ENCODE assay signal across 15 mouse cellular contexts in the genomic region with DNA sequence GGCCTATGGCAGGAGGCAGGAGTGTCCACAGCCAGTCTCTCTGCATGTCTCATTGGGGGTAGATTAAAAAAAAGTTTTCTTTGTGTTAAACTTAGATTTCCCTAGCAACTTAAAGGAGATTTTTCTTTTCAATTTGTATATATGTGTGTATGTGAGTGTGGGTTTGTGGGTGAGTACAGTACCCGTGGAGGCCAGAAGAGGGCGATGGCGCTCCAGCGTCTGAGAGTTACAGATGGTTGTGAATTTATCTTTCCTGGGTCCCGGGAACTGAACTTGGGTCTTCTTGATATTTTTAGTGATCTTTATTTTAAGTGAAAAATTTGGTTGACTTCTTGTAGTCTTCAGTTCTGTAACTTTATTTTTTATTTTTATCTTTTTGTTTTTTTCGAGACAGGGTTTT. TPM values are rescaled to one million over a fixed set of nuclear protein-coding genes. Genes with fewer than 3 reads are reported as not detected.
A peak's percentile ranks its signal among the peaks of the same experiment; 100 is the strongest.
DNase-seq lines count a peak whose midpoint lies in the region; ATAC-seq and TF ChIP-seq lines count a peak whose summit lies in the region.
"Had no signal": no experiment of that assay in that cellular context is flagged by ENCODE, and none has a peak within 500 bp of the region (broad histone marks: within the 10 kb centered on the region; RNA-seq: fewer than 3 reads in every experiment).

No protein-coding gene starts in this region.

- no peaks in the 10 kb centered on the region for H3K79me2 ChIP-seq in CH12.LX (replicated peaks; ENCODE audit: control insufficient read depth, extremely low read depth, insufficient read depth, poor library complexity, severe bottlenecking)

- peak; percentile 33 for TF ChIP-seq RAD21 in CH12.LX (IDR thresholded peaks at IDR 0.05; ENCODE audit: low read depth, low read length)

- WGBS in kidney, adult 2 months, result 89% methylated on average over 6 of the region's 6 CpGs
- WGBS in kidney, embryonic 16.5 days, result 86% methylated on average over 6 of the region's 6 CpGs

- no peak for DNase-seq in kidney, adult 2 months
- DNase-seq in 3T3-L1 (ENCODE audit: low read depth, low spot score), result peak; percentile 23
- no peak for DNase-seq in CH12.LX (ENCODE audit: extremely low read depth)
- no peak for DNase-seq in cerebellum, postnatal 4 days (ENCODE audit: low spot score in 2 of 2)
- no peak for DNase-seq in retina, embryonic 14.5 days (ENCODE audit: low spot score)
- DNase-seq: cerebellum, postnatal 36 days; kidney, postnatal 4 days; left cerebral cortex, postnatal 4 days; lung, postnatal 36 days; thymus, adult 2 months had no signal

- H3K36me3 ChIP-seq in kidney, adult 2 months (ENCODE audit: control insufficient read depth, insufficient read depth, low read length), result no peaks in the 10 kb centered on the region
- 0 out of 2 replicates have a peak, but pooled peaks cover 2% of the 10 kb centered on the region for H3K36me3 ChIP-seq in kidney, embryonic 16.5 days (ENCODE audit: insufficient read depth, low read length)
- H3K36me3 ChIP-seq in CH12.LX (replicated peaks in 1 of 2; ENCODE audit: control insufficient read depth in 1 of 2, insufficient read depth in 1 of 2, low read length in 1 of 2), result peaks cover 24 to 64% of the 10 kb centered on the region in 2 experiments

- no peak for ATAC-seq in kidney, embryonic 16.5 days (ENCODE audit: low FRiP score, low TSS enrichment)

- peak; percentile 35 for TF ChIP-seq CTCF in kidney, adult 2 months (conservative IDR thresholded peaks at IDR 0.05; ENCODE audit: insufficient read depth, insufficient read length, low read depth, low read length)
- TF ChIP-seq CTCF in CH12.LX (conservative IDR thresholded peaks at IDR 0.05 in 1 of 2, IDR thresholded peaks at IDR 0.05 in 1 of 2; ENCODE audit: low read depth in 2 of 2, low read length in 2 of 2), result peak; percentile 36 to 65; a peak in 3 of 4 replicates
- peak; percentile 24; the same call in 1 of the 2 replicates for TF ChIP-seq CTCF in embryonic fibroblast, embryonic 13.5 days (IDR thresholded peaks at IDR 0.05; ENCODE audit: borderline replicate concordance, insufficient read depth, low read length)

- no peak overlapping the region for H3K4me2 ChIP-seq in kidney, embryonic 16.5 days (replicated peaks; ENCODE audit: low read depth, low read length)
- no peak overlapping the region for H3K4me2 ChIP-seq in CH12.LX (ENCODE audit: insufficient read depth, low read depth, poor library complexity, severe bottlenecking)

- dilution Hi-C loops in CH12.LX (cut with MboI; ENCODE audit: extremely low pct_ligation_motif_present, extremely low pct_unique_long_range_greater_than_20kb, low sequenced_read_pairs), result no loop called here

- no peaks in the 10 kb centered on the region for H3K4me1 ChIP-seq in kidney, adult 2 months (ENCODE audit: control insufficient read depth, insufficient read depth, low read length)
- no peaks in the 10 kb centered on the region for H3K4me1 ChIP-seq in kidney, embryonic 16.5 days (ENCODE audit: insufficient read depth, low read length)
- H3K4me1 ChIP-seq in CH12.LX (ENCODE audit: control insufficient read depth in 1 of 2, insufficient read depth in 2 of 2), result peaks cover 0 to 22% of the 10 kb centered on the region in 2 experiments; a peak in 3 of 4 replicates
- H3K4me1 ChIP-seq in embryonic fibroblast, embryonic 13.5 days (ENCODE audit: control insufficient read depth, insufficient read depth, low read length), result no peaks in the 10 kb centered on the region

- no peak overlapping the region for H3K9ac ChIP-seq in kidney, embryonic 16.5 days (replicated peaks; ENCODE audit: low read length)
- H3K9ac ChIP-seq in CH12.LX (ENCODE audit: insufficient read depth, low read depth), result no peak overlapping the region

- no peak overlapping the region for H3K27ac ChIP-seq in kidney, adult 2 months (ENCODE audit: insufficient read depth, low read depth, low read length)
- no peak overlapping the region for H3K27ac ChIP-seq in kidney, embryonic 16.5 days (ENCODE audit: low read length)
- H3K27ac ChIP-seq in CH12.LX (ENCODE audit: insufficient read depth, low read depth), result no peak overlapping the region
- no peak overlapping the region for H3K27ac ChIP-seq in embryonic fibroblast, embryonic 13.5 days (ENCODE audit: insufficient read depth, low read length)

- no peaks in the 10 kb centered on the region for H3K27me3 ChIP-seq in kidney, adult 2 months (replicated peaks; ENCODE audit: control insufficient read depth, insufficient read depth, low read length)
- no peaks in the 10 kb centered on the region for H3K27me3 ChIP-seq in kidney, embryonic 16.5 days (ENCODE audit: insufficient read depth, low read length)
- no peaks in the 10 kb centered on the region for H3K27me3 ChIP-seq in CH12.LX (replicated peaks)

- TF ChIP-seq POLR2A in kidney, adult 2 months (IDR thresholded peaks at IDR 0.05; ENCODE audit: low read depth, low read length), result no peak
- TF ChIP-seq POLR2A in CH12.LX (IDR thresholded peaks at IDR 0.05; ENCODE audit: low read depth, low read length), result no peak
- no peak for TF ChIP-seq POLR2A in embryonic fibroblast, embryonic 13.5 days (IDR thresholded peaks at IDR 0.05; ENCODE audit: low read depth, low read length)

- in situ Hi-C loops in CH12.LX (cut with MboI; ENCODE audit: low pct_ligation_motif_present, low pct_unique_long_range_greater_than_20kb, low sequenced_read_pairs), result no loop called here

- no peaks in the 10 kb centered on the region for H3K9me3 ChIP-seq in kidney, embryonic 16.5 days (ENCODE audit: low read length)
- no peaks in the 10 kb centered on the region for H3K9me3 ChIP-seq in CH12.LX (replicated peaks; ENCODE audit: low read length)

- TF ChIP-seq EP300 in CH12.LX (IDR thresholded peaks at IDR 0.05; ENCODE audit: low read length), result no peak

- H3K4me3 ChIP-seq in kidney, adult 2 months (ENCODE audit: insufficient read depth, low read depth, low read length), result no peak overlapping the region
- H3K4me3 ChIP-seq in kidney, embryonic 16.5 days (ENCODE audit: low read length), result no peak overlapping the region
- no peak overlapping the region for H3K4me3 ChIP-seq in CH12.LX (replicated peaks in 1 of 3; ENCODE audit: low read depth in 2 of 3, low read length in 2 of 3, poor library complexity in 1 of 3)
- no peak overlapping the region for H3K4me3 ChIP-seq in embryonic fibroblast, embryonic 13.5 days (ENCODE audit: insufficient read depth, low read length)

TF ChIP-seq in CH12.LX, 34 proteins besides CTCF, POLR2A, EP300 and RAD21:
- TF ChIP-seq TCF12 (IDR thresholded peaks at IDR 0.05; ENCODE audit: low read depth, low read length) (no peak), SMC3 (IDR thresholded peaks at IDR 0.05; ENCODE audit: low read depth, low read length) (peak; percentile 26; the same call in 1 of the 2 replicates)

RNA-seq across cellular contexts. Expression of a gene that starts 7.4 kb away (rescaled TPM):
- 13.4 and 14.9 TPM in 2 replicates for polyA plus RNA-seq in kidney, adult 2 months (2012; rRNA removed)
- polyA plus RNA-seq in kidney, embryonic 16.5 days (2015; fragmentation: Nextera tagmentation; extraction: Ambion mirVana), result 43.9 and 47.9 TPM in 2 replicates
- total RNA-seq in CH12.LX (2012; rRNA removed) (56.4 and 62.0 TPM in 2 replicates), CH12.LX (2014; rRNA removed) (79.3 and 91.7 TPM in 2 replicates)
- polyA plus RNA-seq in CH12.LX (2012; ENCODE audit: insufficient read length, low read depth), result 67.5 and 88.5 TPM in 2 replicates
- polyA plus RNA-seq in embryonic fibroblast, embryonic 13.5 days (2011; ENCODE audit: insufficient read length, low read depth, missing spikeins), result 73.2 and 85.7 TPM in 2 replicates

RNA-seq across cellular contexts. Expression of a gene that starts 53.1 kb away (rescaled TPM):
- polyA plus RNA-seq in kidney, adult 2 months (2012; rRNA removed), result 2.0 and 3.3 TPM in 2 replicates
- polyA plus RNA-seq in kidney, embryonic 16.5 days (2015; fragmentation: Nextera tagmentation; extraction: Ambion mirVana), result 3.7 and 5.9 TPM in 2 replicates
- total RNA-seq in CH12.LX (2012; rRNA removed) (0.13 and 0.50 TPM in 2 replicates), CH12.LX (2014; rRNA removed) (0.39 and 0.79 TPM in 2 replicates)
- polyA plus RNA-seq in CH12.LX (2012; ENCODE audit: insufficient read length, low read depth), result 0.12 and 0.23 TPM in 2 replicates
- 21.8 and 28.3 TPM in 2 replicates for polyA plus RNA-seq in embryonic fibroblast, embryonic 13.5 days (2011; ENCODE audit: insufficient read length, low read depth, missing spikeins)
- total RNA-seq: granulocyte monocyte progenitor cell, adult 5-6 weeks; hematopoietic stem cell, adult 5-6 weeks had no signal
- polyA plus RNA-seq: small intestine, adult 2 months had no signal
